Mouse (Mus musculus) spleen, embryonic (tissue): ENCODE results near the gene 6720489N17Rik.
"Not testable (repeated sequence)": the region's sequence is repeated elsewhere in the genome, so short reads cannot be mapped to it uniquely, and the experiment has no call there.

Source experiments
- CTCF ChIA-PET: fragments of 350-600 bp; sonication (Branson Sonifier 250); formaldehyde crosslinking; loops from one replicate; lab custom pipeline; 2022; lab: Charles Lee

6720489N17Rik gene

DNA sequence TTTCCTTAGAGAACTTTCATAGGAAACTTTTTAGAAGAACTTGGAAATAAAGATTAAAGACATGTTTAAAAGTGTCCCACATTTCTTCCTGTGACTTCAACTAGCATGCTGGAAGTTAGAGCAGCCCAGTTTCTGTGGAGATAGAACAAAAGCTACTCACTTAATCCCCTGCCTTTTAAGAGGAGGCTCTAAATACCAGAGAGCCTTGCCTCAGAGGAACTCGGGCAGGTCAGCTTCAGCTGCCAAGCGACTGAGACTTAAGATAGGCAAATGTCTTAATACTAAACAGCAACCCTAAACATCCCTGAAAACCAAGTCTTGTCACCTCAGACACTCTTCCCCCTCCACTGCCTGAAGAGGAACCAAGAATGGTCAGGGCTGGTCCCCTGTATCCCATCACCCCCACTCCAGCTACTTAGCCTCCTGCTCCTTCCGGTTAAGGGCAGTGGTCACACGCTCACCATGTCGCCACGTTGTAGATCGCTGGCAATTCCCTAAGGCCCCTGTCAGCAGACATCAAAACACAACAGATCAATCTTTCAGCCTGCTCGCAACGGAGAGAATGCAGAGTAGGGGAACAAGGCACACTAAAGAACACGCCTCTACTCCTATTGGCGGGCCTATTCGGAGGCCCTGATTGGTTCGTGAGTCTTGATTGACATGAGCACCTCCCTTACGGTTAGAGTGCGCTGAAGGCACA, at the start of gene 6720489N17Rik:
Gene 6720489N17Rik (minus strand): TSS at position 606 of the 700 bp plus-strand sequence.
- CTCF ChIA-PET, result not testable (repeated sequence)

GRCm38 (mm10) chr13:62653369-62653743, 29.4 kb upstream of the 6720489N17Rik start:
- CTCF ChIA-PET, result interaction anchor here (0.7 kb wide), 1 partner anchor 78 kb away, joined by 4 read pairs; no protein-coding TSS in a partner anchor

DNA sequence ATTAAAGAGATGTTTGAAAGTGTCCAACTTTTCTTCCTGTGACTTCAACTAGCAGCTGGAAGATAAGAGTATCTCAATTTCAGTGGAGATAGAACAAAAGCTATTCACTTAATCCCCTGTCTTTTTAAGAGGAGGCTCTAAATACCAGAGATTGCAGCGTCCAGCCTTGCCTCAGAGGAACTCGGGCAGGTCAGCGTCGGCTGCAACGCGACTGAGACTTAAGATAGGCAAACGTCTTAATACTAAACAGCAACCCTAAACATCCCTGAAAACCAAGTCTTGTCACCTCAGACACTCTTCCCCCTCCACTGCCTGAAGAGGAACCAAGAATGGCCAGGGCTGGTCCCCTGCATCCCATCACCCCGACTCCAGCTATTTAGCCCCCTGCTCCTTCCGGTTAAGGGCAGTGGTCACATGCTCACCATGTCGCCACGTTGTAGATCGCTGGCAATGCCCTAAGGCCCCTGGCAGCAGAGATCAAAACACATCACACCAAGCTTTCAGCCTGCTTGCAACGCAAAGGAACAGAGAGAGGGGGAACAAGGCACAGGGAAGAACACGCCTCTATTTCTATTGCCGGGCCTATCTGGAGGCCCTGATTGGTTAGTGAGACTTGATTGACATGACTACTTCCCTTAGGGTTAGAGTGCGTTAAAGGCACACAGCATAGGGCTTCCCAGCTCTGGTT, 28.8 kb upstream of the 6720489N17Rik start:
- CTCF ChIA-PET, result interaction anchor here (0.7 kb wide), 1 partner anchor 77 kb away, joined by 4 read pairs; no protein-coding TSS in a partner anchor

GRCm38 (mm10) chr13:62627071-62627470, 3.1 kb upstream of the 6720489N17Rik start:
- CTCF ChIA-PET, result not testable (repeated sequence)

GRCm38 (mm10) chr13:62624277-62624665, 289 bp upstream of the 6720489N17Rik start:
- CTCF ChIA-PET, result not testable (repeated sequence)

- CTCF ChIA-PET, result not testable (repeated sequence)
Measured at GRCm38 (mm10) chr13:62617449-62617848, 6.5 kb downstream of the 6720489N17Rik start.

DNA sequence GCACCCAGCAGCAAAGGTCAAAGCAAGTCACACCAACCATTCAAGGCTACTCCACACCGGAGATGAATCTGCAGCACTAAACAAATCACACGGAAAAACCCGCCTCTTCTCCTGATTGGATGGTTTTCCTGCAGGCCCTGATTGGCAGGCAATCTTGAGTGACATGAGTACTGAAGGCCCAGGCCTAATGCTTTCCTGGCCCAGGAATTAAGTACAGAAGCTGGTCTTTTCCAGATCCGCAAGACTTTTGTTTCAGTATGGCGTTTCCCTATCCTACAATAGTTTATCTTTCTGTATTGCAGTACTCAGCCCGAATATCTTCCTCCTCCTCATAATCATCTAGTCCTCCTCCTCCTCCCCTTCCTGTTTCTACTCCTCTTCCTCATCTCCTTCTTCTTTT, 52.9 kb downstream of the 6720489N17Rik start, which contains the start of gene Zfp934:
Gene Zfp934 (minus strand): TSS at position 101 of the 400 bp plus-strand sequence.
- CTCF ChIA-PET, result not testable (repeated sequence)

GRCm38 (mm10) chr13:62561696-62562095, 62.3 kb downstream of the 6720489N17Rik start:
- CTCF ChIA-PET, result not testable (repeated sequence)

- CTCF ChIA-PET, result not testable (repeated sequence)
Measured at GRCm38 (mm10) chr13:62558189-62559110, 65.5 kb downstream of the 6720489N17Rik start, which contains the start of gene Zfp935. TSS of gene Zfp935 (minus strand) at chr13:62558511.
